Mouse (Mus musculus): Measurements from ENCODE around the gene Adgrb3.
A peak's percentile ranks its signal among the peaks of the same experiment; 100 is the strongest.
"Not testable (repeated sequence)": the region's sequence is repeated elsewhere in the genome, so short reads cannot be mapped to it uniquely, and the experiment has no call there.

Adgrb3 gene

GRCm38 (mm10) chr1:25106679-25107078 is 722.8 kb downstream of the Adgrb3 start:
- DNase-seq (ENCODE audit: low spot score): no peak

- peak; percentile 8 for DNase-seq (ENCODE audit: low spot score)
These were observed 724.1 kb downstream of the Adgrb3 start for GRCm38 (mm10) chr1:25105367-25105766.

GRCm38 (mm10) chr1:25088010-25088719 is 741.3 kb downstream of the Adgrb3 start:
- DNase-seq (ENCODE audit: low spot score): no peak

GRCm38 (mm10) chr1:25085616-25086372 is 743.7 kb downstream of the Adgrb3 start:
- DNase-seq (ENCODE audit: low spot score): no peak

- no peak for DNase-seq (ENCODE audit: low spot score)
These were observed 747.1 kb downstream of the Adgrb3 start for GRCm38 (mm10) chr1:25082377-25082776.

GRCm38 (mm10) chr1:25081265-25081849 is 748.1 kb downstream of the Adgrb3 start:
- DNase-seq (ENCODE audit: low spot score): no peak

- no peak for DNase-seq (ENCODE audit: low spot score)
These were observed 750.1 kb downstream of the Adgrb3 start for GRCm38 (mm10) chr1:25079395-25079794.

- DNase-seq (ENCODE audit: low spot score): no peak
These were observed 753.6 kb downstream of the Adgrb3 start for GRCm38 (mm10) chr1:25075952-25076351.

GRCm38 (mm10) chr1:25063964-25064363 is 765.5 kb downstream of the Adgrb3 start:
- no peak for DNase-seq (ENCODE audit: low spot score)

GRCm38 (mm10) chr1:25060935-25061334 is 768.6 kb downstream of the Adgrb3 start:
- no peak for DNase-seq (ENCODE audit: low spot score)

- DNase-seq (ENCODE audit: low spot score): no peak
These were observed 769.3 kb downstream of the Adgrb3 start for GRCm38 (mm10) chr1:25060191-25060590.

- DNase-seq (ENCODE audit: low spot score): no peak
These were observed 771.9 kb downstream of the Adgrb3 start for GRCm38 (mm10) chr1:25057656-25058055.

- DNase-seq (ENCODE audit: low spot score): no peak
These were observed 772.3 kb downstream of the Adgrb3 start for GRCm38 (mm10) chr1:25057212-25057611.

GRCm38 (mm10) chr1:25042091-25042490 is 787.4 kb downstream of the Adgrb3 start:
- DNase-seq (ENCODE audit: low spot score): no peak

GRCm38 (mm10) chr1:25034161-25034560 is 795.3 kb downstream of the Adgrb3 start:
- no peak for DNase-seq (ENCODE audit: low spot score)

- no peak for DNase-seq (ENCODE audit: low spot score)
These were observed 796.1 kb downstream of the Adgrb3 start for GRCm38 (mm10) chr1:25033155-25034095.

- DNase-seq (ENCODE audit: low spot score): no peak
These were observed 806.4 kb downstream of the Adgrb3 start for GRCm38 (mm10) chr1:25023156-25023555.

- not testable (repeated sequence) for DNase-seq (ENCODE audit: low spot score)
These were observed 811.7 kb downstream of the Adgrb3 start for GRCm38 (mm10) chr1:25017851-25018250.

Measured in urinary bladder, postnatal 25 days (tissue).